Mouse (Mus musculus) MEL (cell line): ENCODE measurements around the gene Cdyl.

Experiments used
- EP300 ChIP-seq, 2 experiments: IDR thresholded peaks; 2 replicates each; pipeline ENCODE4 v1.6.1; 2011; ENCODE audit warnings: improper control_type of control experiment in 2 of 2, low read length in 2 of 2, low read depth in 1 of 2, mild to moderate bottlenecking in 1 of 2
- GATA1 ChIP-seq: IDR thresholded peaks from 2 replicates; pipeline ENCODE4 v1.6.1; 2011; ENCODE audit warnings: low read depth, low read length, improper control_type of control experiment
- TCF12 ChIP-seq: IDR thresholded peaks from 2 replicates; pipeline ENCODE4 v1.6.1; 2014; ENCODE audit warnings: low read depth, mild to moderate bottlenecking, inconsistent platforms, low read length, improper control_type of control experiment, moderate library complexity
- ZC3H11A ChIP-seq: IDR thresholded peaks from 2 replicates; pipeline ENCODE4 v1.6.1; 2012; ENCODE audit warnings: low read depth, mild to moderate bottlenecking, inconsistent platforms, low read length, improper control_type of control experiment

GRCm38 (mm10) chr13:35686273-35686672, 26.6 kb downstream of the Cdyl start:
- TF ChIP-seq ZC3H11A (no peak), GATA1 (no peak), TCF12 (no peak), EP300 (IDR thresholded peaks at IDR 0.05; ENCODE audit: low read depth in 1 of 2, low read length in 2 of 2) (no peak)
